Mouse (Mus musculus) adrenal gland, postnatal 36 days (tissue): ENCODE data around the gene Gm10974. TPM values are rescaled to one million over a fixed set of nuclear protein-coding genes. Genes with fewer than 3 reads are reported as not detected.
A peak's percentile ranks its signal among the peaks of the same experiment; 100 is the strongest.

ENCODE experiments used
- DNase-seq, 2 experiments: peaks; one replicate each; pipeline ENCODE4 v3.0.0; 2021; ENCODE audit warnings: mixed read lengths in 1 of 2
- total RNA-seq, 2 experiments: library from RNA; stranded (reverse); gene quantifications; 2 replicates each; pipeline ENCODE4 v1.2.3; 2021

Gm10974 gene
- total RNA-seq, 2 experiments from 2014 or later, result not detected

- DNase-seq, result peak; percentile 60 to 70
These were observed 6.7 kb upstream of the Gm10974 start for GRCm38 (mm10) chr7:66359044-66359443.

GRCm38 (mm10) chr7:66364491-66364890 lies 1.2 kb upstream of the Gm10974 start:
- no peak for DNase-seq

- DNase-seq, result no peak
These were observed 294 bp upstream of the Gm10974 start for GRCm38 (mm10) chr7:66365411-66365810.

GRCm38 (mm10) chr7:66369071-66369933 lies 3.6 kb downstream of the Gm10974 start:
- DNase-seq, result peak in 1 of 2 experiments; percentile 18

DNA sequence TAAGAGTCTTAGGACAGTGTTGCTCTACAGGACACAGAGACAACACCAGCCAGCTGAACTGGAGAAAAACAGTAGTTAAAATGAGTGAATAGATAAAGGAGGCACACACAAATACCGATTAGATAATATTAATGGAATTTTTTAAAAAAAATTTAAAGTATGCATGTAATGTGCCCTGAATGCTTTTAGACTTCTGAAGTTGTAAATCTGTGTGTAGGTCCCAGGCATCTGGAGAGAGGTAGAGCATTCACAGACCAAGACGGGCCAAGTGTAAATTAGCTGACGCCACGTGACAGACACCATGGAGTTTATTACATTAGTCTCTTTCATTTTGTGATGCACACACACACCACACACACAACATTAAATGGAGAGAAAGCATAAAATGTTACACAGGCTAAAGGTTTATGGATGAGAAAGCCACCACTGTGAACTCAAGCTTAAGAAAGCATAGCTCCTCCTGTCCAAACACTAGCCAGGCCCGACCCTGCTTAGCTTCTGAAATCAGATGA lies 4.3 kb downstream of the Gm10974 start:
- no peak for DNase-seq

- DNase-seq, result no peak
These were observed 5.3 kb downstream of the Gm10974 start for GRCm38 (mm10) chr7:66370970-66371369.

DNA sequence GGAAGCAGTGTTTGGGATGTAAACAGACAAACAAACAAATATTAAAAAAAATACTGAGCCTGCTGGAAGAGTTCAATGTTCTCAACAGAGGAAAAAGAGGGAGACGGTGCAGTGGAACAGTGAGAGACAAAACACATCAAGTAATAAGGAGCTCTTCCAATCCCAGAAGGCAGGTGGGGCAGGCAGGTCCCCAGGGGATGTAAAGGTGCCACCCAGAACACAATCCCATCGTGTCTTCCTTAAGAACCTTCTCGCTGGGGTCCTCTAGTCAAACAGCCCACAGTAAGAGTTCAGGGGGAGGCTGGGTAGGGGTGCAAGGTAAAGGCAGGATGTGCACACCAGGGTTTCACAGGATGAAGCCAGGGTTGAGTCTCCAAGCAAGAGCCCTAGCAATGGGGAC lies 7.7 kb downstream of the Gm10974 start:
- DNase-seq, result no peak

DNA sequence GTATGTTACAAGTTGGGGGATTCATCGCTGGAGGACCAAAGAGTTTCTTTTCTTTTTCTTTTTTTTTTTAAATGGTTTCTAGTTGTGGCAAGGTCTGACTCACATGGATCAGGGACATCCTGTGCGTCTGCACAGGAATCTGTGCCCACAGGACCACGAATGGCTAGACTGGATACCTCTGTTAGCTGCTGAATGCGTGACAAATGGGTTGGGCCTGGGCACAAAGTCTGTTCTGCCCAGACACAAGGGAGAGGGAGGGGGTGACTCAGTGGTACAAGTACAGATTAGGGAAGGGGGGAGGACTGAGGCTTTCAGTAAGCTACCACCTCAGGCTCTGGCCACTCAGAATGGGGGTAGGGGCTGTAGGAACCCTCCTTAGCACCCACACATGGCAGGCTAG lies 10.0 kb downstream of the Gm10974 start:
- DNase-seq, result peak; percentile 16 to 38

DNA sequence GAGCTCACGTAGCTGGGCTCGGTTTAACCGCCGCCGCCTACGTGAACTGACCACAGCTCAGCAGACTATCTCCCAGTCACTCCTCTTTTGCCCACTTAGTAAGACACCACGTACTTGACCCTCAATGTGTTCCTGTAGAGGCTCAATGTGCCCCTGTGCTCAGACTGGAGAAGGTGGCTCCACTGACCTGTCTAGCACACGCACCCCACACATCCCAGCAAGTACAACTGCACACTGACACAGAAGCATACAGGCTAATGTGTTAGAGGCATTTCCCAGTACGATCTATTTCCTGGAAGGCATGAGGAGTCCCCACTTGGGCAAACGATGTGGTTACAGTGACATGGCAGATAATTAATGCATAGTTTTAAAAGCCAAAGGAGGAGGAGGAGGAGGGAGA lies 10.9 kb downstream of the Gm10974 start:
- no peak for DNase-seq

DNA sequence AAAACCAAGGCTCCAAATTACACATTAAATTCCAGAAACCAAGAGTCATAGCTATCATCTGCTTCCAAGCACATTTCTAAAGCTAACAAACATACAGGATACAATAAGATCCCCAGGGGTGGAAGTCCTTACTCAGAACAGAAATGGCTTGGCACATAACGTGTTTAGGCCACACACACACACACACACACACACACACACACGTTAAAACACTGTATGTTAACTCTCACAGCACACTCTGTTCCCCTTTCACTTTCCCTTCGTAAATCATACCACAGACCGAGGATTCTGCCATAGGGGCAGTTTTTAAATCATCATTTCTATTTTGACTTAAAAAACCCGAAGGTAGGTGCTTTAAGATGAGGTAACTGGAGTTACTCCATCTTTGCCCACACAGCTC lies 18.5 kb downstream of the Gm10974 start:
- DNase-seq, result no peak

DNA sequence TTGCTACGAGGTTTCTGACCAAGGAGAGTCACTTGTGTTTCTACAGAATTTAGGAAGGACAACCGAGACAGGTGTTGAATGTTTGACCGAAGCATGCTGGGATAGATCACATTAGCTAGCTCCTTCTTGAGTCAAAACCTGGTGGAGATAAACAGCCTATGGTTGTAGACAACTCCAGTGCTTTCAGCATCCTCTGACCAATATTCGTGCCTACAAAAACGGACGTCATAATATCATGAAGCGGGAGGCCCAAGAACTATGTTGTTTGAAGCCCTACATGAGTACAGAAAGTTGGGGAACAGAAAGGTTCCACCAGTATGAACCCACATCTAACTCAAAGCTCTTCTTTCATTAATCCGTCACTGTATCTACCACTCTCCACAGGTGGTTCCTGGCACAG lies 19.2 kb downstream of the Gm10974 start:
- DNase-seq, result no peak

- DNase-seq, result no peak
These were observed 20.1 kb downstream of the Gm10974 start for GRCm38 (mm10) chr7:66385826-66386225.

- no peak for DNase-seq
These were observed 20.7 kb downstream of the Gm10974 start for GRCm38 (mm10) chr7:66386411-66386810.

DNA sequence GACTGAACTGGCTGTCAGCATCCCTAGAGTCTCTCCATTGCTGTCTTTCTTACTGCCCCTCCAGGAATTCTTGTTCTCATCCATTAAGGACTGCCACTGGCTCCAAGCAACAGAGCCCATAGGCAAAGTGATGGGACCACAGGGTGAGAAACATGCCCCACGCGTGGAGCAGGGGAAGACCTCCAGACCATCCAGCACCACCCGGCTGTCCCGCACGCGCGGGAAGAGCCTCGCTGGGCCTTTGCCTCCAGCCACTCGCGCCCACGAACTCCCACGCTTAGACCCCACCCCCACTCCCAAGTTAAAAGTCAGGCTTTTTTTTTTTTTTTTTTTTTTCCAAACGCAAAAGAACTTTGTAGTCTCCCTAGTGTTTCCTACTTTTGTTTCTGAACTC lies 21.7 kb downstream of the Gm10974 start:
- DNase-seq, result peak; percentile 13 to 43

DNA sequence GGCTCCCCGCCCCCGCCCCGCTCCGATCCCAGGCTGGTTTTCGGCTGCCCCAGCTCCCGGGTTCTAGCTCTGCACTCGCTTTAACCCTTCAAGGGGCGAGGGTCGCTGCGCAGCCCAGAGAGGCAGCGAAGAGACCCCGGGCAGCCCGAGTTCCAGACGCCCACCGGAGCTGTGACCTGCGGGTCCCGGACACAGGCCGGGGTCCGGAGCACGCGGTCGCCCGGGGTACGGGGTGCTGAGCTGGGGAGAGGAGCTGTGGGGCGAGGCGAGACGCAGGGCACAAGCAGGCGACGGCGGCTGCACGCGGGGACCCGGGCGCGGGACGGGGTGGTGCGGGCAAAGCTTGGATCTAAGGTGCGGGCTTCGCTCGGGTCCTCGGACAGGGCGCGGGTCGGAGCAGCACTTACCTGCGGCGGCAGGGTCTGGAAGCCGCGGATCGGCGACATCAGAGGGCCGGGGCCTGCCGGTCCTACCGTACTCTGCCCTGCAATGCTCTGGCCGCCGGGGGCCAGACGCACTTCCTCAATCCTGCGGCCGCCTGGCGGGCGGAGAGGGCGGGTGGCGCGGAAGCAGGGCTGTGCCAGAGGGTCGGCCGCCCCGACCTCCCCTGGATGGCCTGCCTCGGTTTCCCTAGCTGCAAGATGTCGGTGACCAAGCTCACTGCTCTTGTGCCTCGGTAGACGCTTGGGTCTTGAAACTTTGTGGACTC lies 22.3 kb downstream of the Gm10974 start, which contains the start of gene Lrrk1:
Lrrk1 (minus strand) TSS at position 538 of the 709 bp plus-strand sequence.
- peak; percentile 71 to 84 for DNase-seq

- peak; percentile 63 to 80 for DNase-seq
These were observed 23.2 kb downstream of the Gm10974 start for GRCm38 (mm10) chr7:66388621-66389532.

- DNase-seq, result no peak
These were observed 31.6 kb downstream of the Gm10974 start for GRCm38 (mm10) chr7:66397288-66397687.

GRCm38 (mm10) chr7:66401605-66402004 lies 35.9 kb downstream of the Gm10974 start:
- DNase-seq, result no peak

- no peak for DNase-seq
These were observed 37.2 kb downstream of the Gm10974 start for GRCm38 (mm10) chr7:66402876-66403275.

DNA sequence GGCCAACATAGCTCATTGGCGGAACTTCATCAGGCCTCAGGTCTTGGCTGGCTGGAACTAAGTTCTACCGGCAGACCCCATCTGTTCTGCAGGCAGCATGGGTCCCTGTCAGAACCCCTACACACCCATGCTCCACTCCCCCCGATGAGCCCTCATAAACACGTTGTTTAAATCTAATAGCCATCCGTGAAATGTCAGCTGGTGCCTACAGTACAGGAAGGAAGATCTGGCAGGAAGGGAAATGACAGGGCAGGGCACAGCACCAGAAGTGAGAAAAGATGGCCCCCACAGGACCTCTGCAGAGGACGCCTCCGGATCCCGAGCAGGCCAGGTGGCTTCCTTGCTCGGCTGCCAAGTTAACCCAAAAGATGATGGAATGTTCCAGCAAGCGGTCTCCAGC lies 38.4 kb downstream of the Gm10974 start:
- DNase-seq, result no peak

DNA sequence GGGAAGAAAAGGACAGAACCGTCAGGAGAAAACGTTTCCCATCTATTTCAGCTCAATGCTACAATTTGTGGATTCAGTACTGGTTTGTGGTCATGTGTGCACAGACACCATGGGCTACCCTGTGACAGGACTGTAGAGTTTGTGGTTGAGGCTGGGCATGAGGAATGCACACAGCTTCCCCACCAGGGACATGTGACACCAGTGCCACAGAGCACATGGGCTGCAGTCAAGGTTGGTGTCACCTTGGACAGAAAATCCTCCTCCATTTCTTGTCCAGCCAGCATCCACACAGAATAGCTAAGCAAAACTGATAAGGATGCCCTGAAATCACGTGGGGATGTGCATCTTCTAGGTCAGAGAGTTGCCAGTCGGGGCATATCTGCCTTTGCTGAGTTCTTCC lies 39.1 kb downstream of the Gm10974 start:
- peak in 1 of 2 experiments; percentile 23 for DNase-seq

DNA sequence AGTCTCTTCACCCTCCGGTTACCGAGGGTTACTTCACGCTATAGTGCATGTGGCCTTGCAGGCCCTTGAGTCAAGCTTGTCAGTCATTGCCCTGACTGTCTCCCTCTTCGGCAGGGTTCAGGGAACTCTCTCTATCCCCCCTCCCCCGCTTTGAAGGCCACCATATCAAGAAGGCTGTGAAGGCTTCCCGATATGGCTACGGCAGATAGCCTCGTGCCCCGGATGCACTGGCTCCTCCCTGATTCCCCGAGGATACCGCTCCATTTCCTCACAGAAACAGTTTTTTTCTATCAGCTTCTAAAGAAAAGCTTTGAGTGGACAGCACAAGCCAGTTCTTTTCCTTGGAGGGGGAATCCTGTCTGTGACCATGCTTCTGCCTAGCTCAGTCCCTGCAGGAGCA lies 39.8 kb downstream of the Gm10974 start:
- DNase-seq, result peak; percentile 48 to 68
